Mouse (Mus musculus): ENCODE results near the gene Mical2. TPM values are rescaled to one million over a fixed set of nuclear protein-coding genes. Genes with fewer than 3 reads are reported as not detected.

The Mical2 gene
- polyA plus RNA-seq, 1 experiment from 2014 or later, result 2.5 TPM

GRCm38 (mm10) chr7:112274611-112275010, 49.0 kb downstream of the Mical2 start:
- no peak for ATAC-seq (replicated peaks; ENCODE audit: insufficient number of reproducible peaks, low FRiP score, low TSS enrichment, low read depth)
- 65% methylated on average over 2 of the region's 2 CpGs for WGBS
- Histone ChIP-seq H3K9ac (replicated peaks; ENCODE audit: low read length) (no peak overlapping the region), H3K36me3 (replicated peaks; ENCODE audit: control insufficient read depth, insufficient read depth, low read depth, low read length) (no peaks in the 10 kb centered on the region), H3K4me3 (ENCODE audit: low read depth, low read length) (no peak overlapping the region), H3K4me2 (ENCODE audit: low read depth, low read length) (no peak overlapping the region), H3K9me3 (replicated peaks; ENCODE audit: control insufficient read depth, low read length) (no peaks in the 10 kb centered on the region), H3K27me3 (ENCODE audit: control insufficient read depth, insufficient read depth, low read length) (no peaks in the 10 kb centered on the region), H3K27ac (replicated peaks; ENCODE audit: low read depth, low read length) (no peak overlapping the region), H3K4me1 (ENCODE audit: control insufficient read depth, insufficient read depth, low read length) (no peaks in the 10 kb centered on the region; the same call in 1 of the 2 replicates)
- DNase-seq (ENCODE audit: low spot score), result peak; percentile 29

- ATAC-seq (replicated peaks; ENCODE audit: insufficient number of reproducible peaks, low FRiP score, low TSS enrichment, low read depth), result no peak
- no peaks in the 10 kb centered on the region; the same call in 1 of the 2 replicates for H3K4me1 ChIP-seq (ENCODE audit: control insufficient read depth, insufficient read depth, low read length)
- DNase-seq (ENCODE audit: low spot score), result no peak
- no peaks in the 10 kb centered on the region for H3K27me3 ChIP-seq (ENCODE audit: control insufficient read depth, insufficient read depth, low read length)
- H3K9me3 ChIP-seq (replicated peaks; ENCODE audit: control insufficient read depth, low read length), result no peaks in the 10 kb centered on the region
- no peak overlapping the region for H3K9ac ChIP-seq (replicated peaks; ENCODE audit: low read length)
- H3K4me2 ChIP-seq (ENCODE audit: low read depth, low read length), result no peak overlapping the region
- H3K36me3 ChIP-seq (replicated peaks; ENCODE audit: control insufficient read depth, insufficient read depth, low read depth, low read length), result no peaks in the 10 kb centered on the region
- 72% methylated on average over 3 of the region's 3 CpGs for WGBS
- no peak overlapping the region for H3K4me3 ChIP-seq (ENCODE audit: low read depth, low read length)
- no peak overlapping the region for H3K27ac ChIP-seq (replicated peaks; ENCODE audit: low read depth, low read length)
Observed at GRCm38 (mm10) chr7:112275093-112275492, 49.4 kb downstream of the Mical2 start.

DNA sequence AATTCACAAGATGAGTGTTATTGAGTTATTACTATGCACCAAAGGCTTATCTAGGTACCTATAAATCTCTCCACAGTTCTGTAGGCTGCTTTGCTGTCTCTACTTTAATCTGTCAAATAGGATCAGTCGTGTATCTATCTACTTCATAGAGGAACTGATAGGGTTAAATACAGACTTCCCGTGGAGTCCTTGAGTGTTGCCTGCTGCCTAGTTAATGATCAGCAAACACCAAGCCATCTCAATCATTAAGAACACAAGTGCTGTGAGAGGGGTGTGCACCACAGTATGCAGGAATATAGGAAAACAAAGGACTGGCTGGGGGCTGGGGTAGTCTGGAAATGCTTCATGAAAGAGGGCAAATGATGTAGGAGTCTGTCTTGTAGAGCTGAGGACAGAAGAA, 50.2 kb downstream of the Mical2 start:
- no peak overlapping the region for H3K4me2 ChIP-seq (ENCODE audit: low read depth, low read length)
- H3K27me3 ChIP-seq (ENCODE audit: control insufficient read depth, insufficient read depth, low read length), result no peaks in the 10 kb centered on the region
- ATAC-seq (replicated peaks; ENCODE audit: insufficient number of reproducible peaks, low FRiP score, low TSS enrichment, low read depth) (no peak), DNase-seq (ENCODE audit: low spot score) (no peak)
- H3K4me3 ChIP-seq (ENCODE audit: low read depth, low read length), result no peak overlapping the region
- H3K4me1 ChIP-seq (ENCODE audit: control insufficient read depth, insufficient read depth, low read length), result no peaks in the 10 kb centered on the region; the same call in 1 of the 2 replicates
- H3K27ac ChIP-seq (replicated peaks; ENCODE audit: low read depth, low read length), result no peak overlapping the region
- H3K9me3 ChIP-seq (replicated peaks; ENCODE audit: control insufficient read depth, low read length), result no peaks in the 10 kb centered on the region
- WGBS, result 53% methylated on average over 2 of the region's 2 CpGs
- H3K9ac ChIP-seq (replicated peaks; ENCODE audit: low read length), result no peak overlapping the region
- no peaks in the 10 kb centered on the region for H3K36me3 ChIP-seq (replicated peaks; ENCODE audit: control insufficient read depth, insufficient read depth, low read depth, low read length)

DNA sequence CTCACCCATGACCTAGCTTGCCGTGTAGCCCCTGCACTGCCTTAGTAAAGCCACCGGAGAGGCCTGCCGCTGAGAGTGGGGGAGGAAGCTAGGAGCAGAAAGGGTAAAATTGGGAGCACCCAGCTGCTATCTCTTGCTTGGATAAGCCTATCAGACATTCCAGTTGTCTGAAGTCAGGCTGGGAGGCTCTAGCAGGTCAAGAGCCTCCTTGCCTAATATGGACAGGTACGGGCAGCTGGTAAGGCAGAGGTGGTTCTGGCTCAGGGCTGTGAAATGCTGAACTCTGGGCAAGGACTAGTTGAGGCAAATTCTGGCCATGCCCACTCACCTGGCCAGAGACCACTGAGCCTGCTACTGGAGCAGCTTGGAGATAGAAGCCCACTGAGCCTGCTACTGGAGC, 51.2 kb downstream of the Mical2 start:
- Histone ChIP-seq H3K27ac (replicated peaks; ENCODE audit: low read depth, low read length) (no peak overlapping the region), H3K4me2 (ENCODE audit: low read depth, low read length) (no peak overlapping the region), H3K4me3 (ENCODE audit: low read depth, low read length) (no peak overlapping the region), H3K9ac (replicated peaks; ENCODE audit: low read length) (no peak overlapping the region), H3K36me3 (replicated peaks; ENCODE audit: control insufficient read depth, insufficient read depth, low read depth, low read length) (no peaks in the 10 kb centered on the region), H3K9me3 (replicated peaks; ENCODE audit: control insufficient read depth, low read length) (no peaks in the 10 kb centered on the region), H3K4me1 (ENCODE audit: control insufficient read depth, insufficient read depth, low read length) (no peaks in the 10 kb centered on the region; the same call in 1 of the 2 replicates), H3K27me3 (ENCODE audit: control insufficient read depth, insufficient read depth, low read length) (no peaks in the 10 kb centered on the region)
- ATAC-seq (replicated peaks; ENCODE audit: insufficient number of reproducible peaks, low FRiP score, low TSS enrichment, low read depth) (no peak), DNase-seq (ENCODE audit: low spot score) (no peak)
- WGBS, result 84% methylated on average over 4 of the region's 4 CpGs

- H3K36me3 ChIP-seq (replicated peaks; ENCODE audit: control insufficient read depth, insufficient read depth, low read depth, low read length), result no peaks in the 10 kb centered on the region
- H3K4me3 ChIP-seq (ENCODE audit: low read depth, low read length), result no peak overlapping the region
- H3K9me3 ChIP-seq (replicated peaks; ENCODE audit: control insufficient read depth, low read length), result no peaks in the 10 kb centered on the region
- no peak overlapping the region for H3K9ac ChIP-seq (replicated peaks; ENCODE audit: low read length)
- H3K4me2 ChIP-seq (ENCODE audit: low read depth, low read length), result no peak overlapping the region
- H3K27ac ChIP-seq (replicated peaks; ENCODE audit: low read depth, low read length), result no peak overlapping the region
- no peaks in the 10 kb centered on the region for H3K27me3 ChIP-seq (ENCODE audit: control insufficient read depth, insufficient read depth, low read length)
- DNase-seq (ENCODE audit: low spot score), result no peak
- WGBS, result 56% methylated on average over 4 of the region's 4 CpGs
- no peaks in the 10 kb centered on the region; the same call in 1 of the 2 replicates for H3K4me1 ChIP-seq (ENCODE audit: control insufficient read depth, insufficient read depth, low read length)
- no peak for ATAC-seq (replicated peaks; ENCODE audit: insufficient number of reproducible peaks, low FRiP score, low TSS enrichment, low read depth)
Observed at GRCm38 (mm10) chr7:112278648-112279047, 53.0 kb downstream of the Mical2 start.

- H3K27ac ChIP-seq (replicated peaks; ENCODE audit: low read depth, low read length), result no peak overlapping the region
- ATAC-seq (replicated peaks; ENCODE audit: insufficient number of reproducible peaks, low FRiP score, low TSS enrichment, low read depth), result no peak
- 48% methylated on average over 3 of the region's 3 CpGs for WGBS
- no peaks in the 10 kb centered on the region for H3K27me3 ChIP-seq (ENCODE audit: control insufficient read depth, insufficient read depth, low read length)
- H3K4me3 ChIP-seq (ENCODE audit: low read depth, low read length), result no peak overlapping the region
- H3K9ac ChIP-seq (replicated peaks; ENCODE audit: low read length), result no peak overlapping the region
- H3K36me3 ChIP-seq (replicated peaks; ENCODE audit: control insufficient read depth, insufficient read depth, low read depth, low read length), result no peaks in the 10 kb centered on the region
- H3K4me1 ChIP-seq (ENCODE audit: control insufficient read depth, insufficient read depth, low read length), result no peaks in the 10 kb centered on the region; the same call in 1 of the 2 replicates
- no peak for DNase-seq (ENCODE audit: low spot score)
- H3K4me2 ChIP-seq (ENCODE audit: low read depth, low read length), result no peak overlapping the region
- no peaks in the 10 kb centered on the region for H3K9me3 ChIP-seq (replicated peaks; ENCODE audit: control insufficient read depth, low read length)
Observed at GRCm38 (mm10) chr7:112280474-112280873, 54.8 kb downstream of the Mical2 start.

GRCm38 (mm10) chr7:112283606-112284310, 58.1 kb downstream of the Mical2 start:
- DNase-seq (ENCODE audit: low spot score), result no peak
- no peak for ATAC-seq (replicated peaks; ENCODE audit: insufficient number of reproducible peaks, low FRiP score, low TSS enrichment, low read depth)
- WGBS, result 80% methylated on average over 9 of the region's 9 CpGs
- H3K9me3 ChIP-seq (replicated peaks; ENCODE audit: control insufficient read depth, low read length), result no peaks in the 10 kb centered on the region
- H3K4me1 ChIP-seq (ENCODE audit: control insufficient read depth, insufficient read depth, low read length), result no peaks in the 10 kb centered on the region
- no peaks in the 10 kb centered on the region for H3K27me3 ChIP-seq (ENCODE audit: control insufficient read depth, insufficient read depth, low read length)
- H3K9ac ChIP-seq (replicated peaks; ENCODE audit: low read length), result no peak overlapping the region
- H3K36me3 ChIP-seq (replicated peaks; ENCODE audit: control insufficient read depth, insufficient read depth, low read depth, low read length), result no peaks in the 10 kb centered on the region
- no peak overlapping the region for H3K4me2 ChIP-seq (ENCODE audit: low read depth, low read length)
- no peak overlapping the region for H3K27ac ChIP-seq (replicated peaks; ENCODE audit: low read depth, low read length)
- H3K4me3 ChIP-seq (ENCODE audit: low read depth, low read length), result no peak overlapping the region

GRCm38 (mm10) chr7:112285573-112285972, 59.9 kb downstream of the Mical2 start:
- no peaks in the 10 kb centered on the region for H3K4me1 ChIP-seq (ENCODE audit: control insufficient read depth, insufficient read depth, low read length)
- H3K27me3 ChIP-seq (ENCODE audit: control insufficient read depth, insufficient read depth, low read length), result no peaks in the 10 kb centered on the region
- 87% methylated on average over 8 of the region's 8 CpGs for WGBS
- H3K4me2 ChIP-seq (ENCODE audit: low read depth, low read length), result no peak overlapping the region
- no peak overlapping the region for H3K27ac ChIP-seq (replicated peaks; ENCODE audit: low read depth, low read length)
- H3K9me3 ChIP-seq (replicated peaks; ENCODE audit: control insufficient read depth, low read length), result no peaks in the 10 kb centered on the region
- DNase-seq (ENCODE audit: low spot score) (no peak), ATAC-seq (replicated peaks; ENCODE audit: insufficient number of reproducible peaks, low FRiP score, low TSS enrichment, low read depth) (no peak)
- no peak overlapping the region for H3K4me3 ChIP-seq (ENCODE audit: low read depth, low read length)
- H3K9ac ChIP-seq (replicated peaks; ENCODE audit: low read length), result no peak overlapping the region
- H3K36me3 ChIP-seq (replicated peaks; ENCODE audit: control insufficient read depth, insufficient read depth, low read depth, low read length), result no peaks in the 10 kb centered on the region

All from embryonic facial prominence, embryonic 11.5 days (tissue).